Mouse (Mus musculus): ENCODE data around the gene Olfr319. TPM values are rescaled to one million over a fixed set of nuclear protein-coding genes. Genes with fewer than 3 reads are reported as not detected.
"Not testable (repeated sequence)": the region's sequence is repeated elsewhere in the genome, so short reads cannot be mapped to it uniquely, and the experiment has no call there.

Olfr319 gene
- not detected for total RNA-seq (2021)
- long read RNA-seq, experiment 1 = 0 reads
- long read RNA-seq, experiment 2 = 0 reads

DNA sequence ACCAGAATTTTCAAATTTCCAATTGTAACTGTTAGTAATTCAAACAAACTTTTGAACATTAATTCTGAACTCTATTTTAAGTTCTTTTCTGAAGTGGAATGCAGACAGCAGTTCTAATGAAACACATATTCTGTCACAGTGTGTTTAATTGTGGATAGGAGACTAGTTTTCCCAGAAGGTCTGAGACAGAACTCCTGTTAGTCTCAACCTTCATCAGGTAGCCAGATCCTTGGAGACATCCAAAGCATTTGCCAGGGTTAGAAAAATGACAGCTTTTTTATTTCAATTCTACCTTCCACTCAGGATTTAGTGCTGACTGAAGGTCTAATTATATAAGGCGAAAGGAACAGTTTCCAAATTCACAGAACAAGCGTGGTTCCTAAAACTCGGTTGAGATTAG lies at the start of gene Olfr319:
TSS of gene Olfr319 (plus strand) at position 301 of the 400 bp plus-strand sequence.
- DNase-seq (ENCODE audit: low spot score) = no peak

DNA sequence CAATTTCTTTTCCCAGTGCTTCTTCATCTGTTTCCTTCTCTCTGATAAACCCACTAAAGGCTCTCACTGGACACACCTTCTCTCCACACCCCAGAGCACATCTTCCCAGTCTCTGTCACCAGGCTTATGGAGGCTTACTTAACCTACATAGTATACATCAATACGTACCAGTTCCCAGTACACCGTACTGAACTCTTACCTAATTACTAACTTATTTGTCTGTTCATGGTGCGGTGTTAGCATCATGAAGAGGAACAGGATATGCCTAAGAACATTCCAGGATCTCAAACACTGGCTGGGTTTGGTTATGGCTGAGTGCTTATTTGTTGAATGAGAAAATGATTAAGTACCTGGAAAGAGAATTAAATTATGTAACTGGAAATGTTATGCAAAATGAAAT lies 43.8 kb upstream of the Olfr319 start:
- no peak for DNase-seq (ENCODE audit: low spot score)

DNA sequence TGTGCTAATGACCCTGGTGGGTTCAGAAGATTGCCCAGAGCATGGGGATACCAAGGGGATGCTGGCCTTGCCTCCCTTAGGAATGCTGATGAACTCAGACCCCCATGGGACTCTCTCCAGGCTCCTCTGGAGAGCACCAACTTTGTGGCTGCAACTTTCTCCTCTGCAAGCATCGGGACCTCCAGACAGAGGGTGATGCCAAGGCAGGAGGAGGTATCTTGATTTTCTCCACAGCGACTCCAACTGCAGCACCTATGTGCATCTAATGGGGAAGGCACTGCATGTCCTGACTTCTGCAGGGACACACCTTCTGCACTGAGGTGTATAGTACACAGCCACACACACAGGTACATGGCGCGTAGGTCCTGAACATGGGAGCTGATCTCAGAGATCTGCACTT lies 40.4 kb upstream of the Olfr319 start, which contains the start of gene Olfr322:
TSS of gene Olfr322 (plus strand) at position 187 of the 400 bp plus-strand sequence.
- DNase-seq (ENCODE audit: low spot score) = no peak

DNA sequence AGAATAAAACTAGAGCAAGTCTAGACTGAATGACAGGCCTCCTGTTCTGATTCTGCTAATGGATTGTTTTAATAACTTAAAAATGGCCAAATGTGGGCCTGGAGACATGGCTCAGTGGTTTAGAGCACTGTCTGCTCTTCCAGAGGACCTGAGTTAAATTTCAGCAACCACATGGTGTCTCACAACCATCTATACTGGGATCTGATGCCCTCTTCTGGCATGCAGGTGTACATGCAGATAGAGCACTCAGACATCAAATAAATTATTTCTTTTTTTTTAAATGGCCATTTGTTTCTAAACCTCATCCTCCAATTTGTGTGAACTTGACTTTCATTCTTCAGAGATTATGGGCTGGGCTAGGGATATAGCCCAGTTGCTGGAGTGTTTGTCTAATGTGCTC lies 29.7 kb upstream of the Olfr319 start:
- no peak for DNase-seq (ENCODE audit: low spot score)

DNA sequence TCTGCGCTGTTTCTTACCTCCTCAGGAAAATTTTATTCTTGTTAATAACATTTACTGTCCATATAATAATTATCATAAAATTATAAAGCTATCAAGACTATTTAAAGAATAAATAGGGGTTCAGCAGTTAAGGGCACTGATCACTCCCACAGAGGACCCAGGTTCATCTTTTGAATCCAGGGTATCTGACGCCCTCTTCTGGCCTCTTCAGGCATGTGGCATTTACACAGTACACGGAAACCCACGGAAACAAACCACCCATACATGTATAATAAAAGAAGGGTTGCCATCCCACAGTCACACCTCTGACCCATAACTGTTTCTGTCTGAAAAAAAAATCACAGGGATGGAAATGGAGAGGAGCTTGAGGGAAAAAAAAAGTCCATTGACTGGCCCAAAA lies 27.1 kb upstream of the Olfr319 start:
- DNase-seq (ENCODE audit: low spot score) = no peak

DNA sequence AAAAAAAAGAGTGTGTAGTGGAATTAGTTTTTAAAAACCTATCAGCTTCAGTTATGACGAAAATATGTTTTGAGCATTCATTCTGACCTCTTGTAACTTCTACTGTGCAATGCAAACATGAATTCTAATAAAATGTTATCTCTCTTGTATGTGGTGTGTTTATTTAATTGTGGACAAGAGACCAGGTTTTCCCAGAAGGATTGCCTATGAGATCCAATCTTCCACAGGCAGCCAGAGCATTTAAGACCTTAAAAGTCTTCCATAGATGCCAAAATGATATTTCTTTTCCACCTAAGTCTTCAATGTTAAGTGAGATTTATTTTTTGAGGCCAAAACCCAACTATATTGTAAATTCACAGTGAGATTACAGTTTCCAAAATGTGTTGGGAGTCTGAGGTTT lies 18.2 kb upstream of the Olfr319 start, which contains the start of gene Olfr320:
TSS of gene Olfr320 (plus strand) at position 301 of the 400 bp plus-strand sequence.
- DNase-seq (ENCODE audit: low spot score) = no peak

DNA sequence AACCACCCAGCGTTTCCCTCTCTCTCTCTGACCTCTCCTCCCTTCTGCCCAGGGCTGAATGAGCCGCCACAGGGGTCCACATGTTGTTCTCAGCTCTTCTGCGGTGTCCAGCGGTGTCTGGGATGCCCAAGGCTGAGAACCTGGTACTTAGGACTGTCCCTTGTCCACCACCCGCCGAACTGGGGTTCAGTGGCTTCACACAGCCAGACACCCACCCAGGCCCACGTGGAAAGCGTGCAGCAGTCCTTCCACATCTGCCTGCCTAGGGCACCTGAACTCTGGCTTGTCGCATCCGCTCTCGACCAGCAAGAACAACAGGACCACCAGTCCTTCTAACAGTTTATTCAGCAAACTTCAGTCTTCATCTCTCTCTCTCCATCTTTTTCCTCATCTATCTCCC lies 10.1 kb downstream of the Olfr319 start:
- no peak for DNase-seq (ENCODE audit: low spot score)

DNA sequence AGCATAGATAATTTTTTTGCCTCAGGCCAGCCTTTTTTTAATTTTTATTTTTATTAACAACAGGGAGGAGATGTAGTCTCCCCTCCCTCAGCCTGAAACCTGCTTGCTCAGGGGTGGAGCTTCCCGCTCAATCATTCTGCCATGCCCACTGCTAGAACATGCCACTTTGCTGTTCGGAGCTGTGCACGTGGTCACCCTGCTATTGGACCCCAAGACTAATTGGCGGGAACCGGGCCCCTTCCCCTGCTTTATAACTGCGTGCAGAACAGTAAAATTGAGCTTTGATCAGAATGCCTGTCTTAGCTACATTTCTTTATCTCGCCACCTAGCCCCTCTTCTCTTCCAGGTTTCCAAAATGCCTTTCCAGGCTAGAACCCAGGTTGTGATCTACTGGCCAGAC lies 18.8 kb downstream of the Olfr319 start:
- not testable (repeated sequence) for DNase-seq (ENCODE audit: low spot score)

DNA sequence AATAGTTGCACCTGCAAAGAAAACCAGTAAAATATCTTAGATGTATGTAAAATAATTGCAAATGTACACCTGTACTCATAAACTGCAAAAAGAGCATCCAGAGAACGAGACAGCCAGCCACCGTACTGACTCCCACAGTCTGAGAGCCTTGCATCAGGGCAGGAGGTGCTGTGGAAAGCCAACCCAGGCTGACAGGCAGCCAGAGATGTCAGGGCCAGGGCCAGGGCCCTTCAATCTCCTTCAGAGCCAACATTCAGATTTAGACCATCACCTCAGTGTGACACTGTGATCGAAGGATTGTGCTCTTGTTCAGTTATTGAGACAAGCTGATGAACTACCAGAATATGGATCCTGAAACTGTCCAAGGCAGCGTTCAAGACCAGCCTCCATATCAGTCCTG lies 20.7 kb downstream of the Olfr319 start:
- no peak for DNase-seq (ENCODE audit: low spot score)

DNA sequence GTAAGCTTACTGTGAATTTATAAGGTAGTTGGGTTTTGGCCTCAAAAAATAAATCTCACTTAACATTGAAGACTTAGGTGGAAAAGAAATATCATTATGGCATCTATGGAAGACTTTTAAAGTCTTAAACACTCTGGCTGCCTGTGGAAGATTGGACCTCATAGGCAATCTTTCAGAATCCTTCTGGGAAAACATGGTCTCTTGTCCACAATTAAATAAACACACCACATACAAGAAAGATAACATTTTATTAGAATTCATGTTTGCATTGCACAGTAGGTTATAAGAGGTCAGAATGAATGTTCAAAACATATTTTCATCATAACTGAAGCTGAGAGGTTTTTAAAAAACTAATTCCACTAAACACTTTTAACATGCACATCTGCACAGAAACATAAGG lies 25.0 kb downstream of the Olfr319 start, which contains the start of gene Olfr318:
TSS of gene Olfr318 (minus strand) at position 101 of the 400 bp plus-strand sequence.
- no peak for DNase-seq (ENCODE audit: low spot score)

DNA sequence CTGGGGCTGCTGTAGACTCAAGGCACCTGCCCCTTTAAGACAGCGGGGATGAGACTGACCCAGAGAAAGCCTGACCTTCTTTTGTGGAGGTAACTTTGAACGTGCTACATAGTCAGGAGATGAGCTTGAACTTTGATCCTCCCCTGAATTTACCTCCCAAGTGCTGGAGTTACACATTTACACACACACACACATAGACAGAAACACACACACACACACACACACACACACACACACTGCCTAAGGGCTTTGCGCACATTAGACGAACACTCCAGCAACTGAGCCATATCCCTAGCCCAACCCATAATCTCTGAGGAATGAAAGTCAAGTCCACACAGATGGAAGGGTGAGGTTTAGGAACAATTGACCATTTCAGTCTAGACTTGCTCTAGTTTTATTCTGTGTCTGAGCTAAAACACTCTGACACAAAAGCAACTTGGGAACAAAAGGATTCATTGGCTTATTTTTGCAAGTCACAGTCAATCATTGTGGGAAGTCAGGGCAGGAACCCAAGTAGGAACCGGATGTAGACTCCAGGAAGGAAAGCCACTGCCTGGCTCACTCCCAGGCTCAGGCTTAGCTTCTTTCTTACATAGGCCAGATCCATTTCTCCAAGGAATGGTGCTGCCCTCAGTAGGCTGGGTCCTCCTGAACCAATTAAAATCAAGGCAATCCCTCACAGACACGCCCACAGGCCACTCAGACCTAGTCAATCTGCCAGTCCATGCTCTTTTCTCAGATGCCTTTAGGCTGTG lies 29.1 kb downstream of the Olfr319 start:
- not testable (repeated sequence) for DNase-seq (ENCODE audit: low spot score)

DNA sequence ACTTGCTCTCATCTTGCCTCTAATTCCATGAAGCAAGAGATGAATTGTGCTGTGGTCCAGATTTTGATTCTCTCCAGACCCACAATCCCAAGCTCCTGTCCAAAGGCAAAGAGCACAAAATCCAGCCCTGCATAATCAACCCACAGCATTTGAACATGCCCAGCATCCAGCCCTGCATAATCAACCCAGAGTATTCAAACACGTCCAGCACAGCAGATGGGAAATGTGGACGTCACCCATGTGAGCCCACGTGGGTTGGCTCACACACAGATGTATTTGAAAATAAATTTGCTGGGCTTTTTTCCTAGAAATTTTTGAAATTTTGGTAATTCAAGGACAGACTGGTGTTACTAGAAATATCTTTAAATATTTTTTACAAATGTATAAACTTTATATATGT lies 34.4 kb downstream of the Olfr319 start:
- DNase-seq (ENCODE audit: low spot score) = no peak

DNA sequence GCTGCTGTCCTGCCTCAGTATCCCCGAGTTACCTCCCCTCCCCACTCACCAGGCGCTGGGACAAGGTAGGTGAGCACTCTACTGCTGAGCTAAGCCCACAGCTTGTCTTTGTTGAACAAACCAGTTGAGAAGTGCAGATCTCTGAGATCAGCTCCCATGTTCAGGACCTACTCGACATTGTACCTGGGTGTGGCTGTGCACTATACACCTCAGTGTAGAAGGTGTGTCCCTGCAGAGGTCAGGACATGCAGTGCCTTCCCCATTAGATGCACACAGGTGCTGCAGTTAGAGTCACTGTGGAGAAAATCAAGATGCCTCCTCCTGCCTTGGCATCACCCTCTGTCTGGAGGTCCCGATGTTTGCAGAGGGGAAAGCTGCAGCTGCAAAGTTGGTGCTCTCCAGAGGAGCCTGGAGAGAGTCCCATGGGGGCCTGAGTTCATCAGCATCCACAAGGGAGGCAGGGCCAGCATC lies 39.9 kb downstream of the Olfr319 start, which contains the start of gene Olfr317:
TSS of gene Olfr317 (minus strand) at position 421 of the 471 bp plus-strand sequence.
- DNase-seq (ENCODE audit: low spot score) = no peak

DNA sequence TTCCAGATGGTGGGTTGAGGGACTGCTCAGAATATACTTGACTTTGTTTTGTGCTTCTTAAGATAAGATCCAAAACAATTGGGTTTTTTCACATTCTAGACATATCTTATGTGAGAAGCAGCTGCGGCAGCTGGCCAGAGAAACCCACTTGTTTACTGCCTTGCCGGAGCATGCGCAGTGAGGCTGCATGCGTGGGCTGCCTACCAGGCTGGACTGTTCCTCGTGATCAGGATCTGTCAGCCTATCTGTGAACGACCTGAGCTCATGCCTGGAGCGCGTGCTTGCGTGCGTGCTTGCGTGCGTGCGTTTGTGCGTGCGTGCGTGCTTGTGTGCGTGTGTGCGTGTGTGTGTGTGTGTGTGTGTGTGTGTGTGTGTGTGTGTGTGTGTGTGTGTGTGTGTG lies 52.1 kb downstream of the Olfr319 start:
- DNase-seq (ENCODE audit: low spot score) = not testable (repeated sequence)

DNA sequence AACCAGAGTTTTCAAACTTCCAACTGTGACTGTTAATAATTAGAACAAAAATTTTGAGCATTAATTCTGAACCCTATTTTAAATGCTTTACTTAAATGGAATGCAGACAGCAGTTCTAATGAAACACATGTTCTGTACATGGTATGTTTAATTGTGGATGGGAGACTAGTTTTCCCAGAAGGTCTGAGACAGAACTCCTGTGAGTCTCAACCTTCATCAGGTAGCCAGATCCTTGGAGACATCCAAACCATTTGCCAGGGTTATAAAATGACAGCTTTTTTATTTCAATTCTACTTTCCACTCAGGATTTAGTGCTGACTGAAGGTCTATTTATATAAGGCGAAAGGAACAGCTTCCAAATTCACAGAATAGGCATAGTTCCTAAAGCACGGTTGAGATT lies 53.5 kb downstream of the Olfr319 start, which contains the start of gene Olfr316:
TSS of gene Olfr316 (plus strand) at position 301 of the 400 bp plus-strand sequence.
- no peak for DNase-seq (ENCODE audit: low spot score)

Other genes with a start within 250 kb of the Olfr319 start
- not detected for gene Lypd9, start 246.2 kb upstream of the Olfr319 start, total RNA-seq (2021)
- gene Olfr30, start 236.9 kb upstream of the Olfr319 start, total RNA-seq (2021) = not detected
- gene Olfr332, start 206.6 kb upstream of the Olfr319 start, total RNA-seq (2021) = not detected
- not detected for gene Olfr331, start 196.6 kb upstream of the Olfr319 start, total RNA-seq (2021)
- not detected for gene Olfr330, start 164.3 kb upstream of the Olfr319 start, total RNA-seq (2021)
- not detected for gene Olfr329-ps, start 152.7 kb upstream of the Olfr319 start, total RNA-seq (2021)
- gene Olfr328, start 143.5 kb upstream of the Olfr319 start, total RNA-seq (2021) = not detected
- gene Olfr224, start 128.6 kb upstream of the Olfr319 start, total RNA-seq (2021) = not detected
- not detected for gene Olfr325, start 121.4 kb upstream of the Olfr319 start, total RNA-seq (2021)
- gene Olfr324, start 104.0 kb upstream of the Olfr319 start, total RNA-seq (2021) = not detected
- not detected for gene 2210407C18Rik, start 83.1 kb upstream of the Olfr319 start, total RNA-seq (2021)
- gene Olfr323, start 68.7 kb upstream of the Olfr319 start, total RNA-seq (2021) = not detected
- not detected for gene Trim58, start 58.7 kb upstream of the Olfr319 start, total RNA-seq (2021)
- gene Olfr322, start 40.4 kb upstream of the Olfr319 start, total RNA-seq (2021) = not detected
- gene Olfr320, start 18.1 kb upstream of the Olfr319 start, total RNA-seq (2021) = not detected
- not detected for gene Olfr318, start 24.9 kb downstream of the Olfr319 start, total RNA-seq (2021)
- gene Olfr317, start 40.0 kb downstream of the Olfr319 start, total RNA-seq (2021) = not detected
- gene Olfr316, start 53.6 kb downstream of the Olfr319 start, total RNA-seq (2021) = not detected
- gene Olfr315, start 74.0 kb downstream of the Olfr319 start, total RNA-seq (2021) = not detected
- not detected for gene Olfr314, start 83.8 kb downstream of the Olfr319 start, total RNA-seq (2021)
- gene Fam183b, start 102.8 kb downstream of the Olfr319 start, total RNA-seq (2021) = not detected
- not detected for gene Olfr313, start 115.8 kb downstream of the Olfr319 start, total RNA-seq (2021)
- gene Olfr312, start 130.1 kb downstream of the Olfr319 start, total RNA-seq (2021) = not detected
- not detected for gene Olfr311, start 140.1 kb downstream of the Olfr319 start, total RNA-seq (2021)
- under 1 TPM; 0.78 TPM for gene Gm12258, start 148.0 kb downstream of the Olfr319 start, total RNA-seq (2021)
- 1 to 10 TPM in 1 of 2 experiments, under 1 TPM in 1; 0.82 to 1.2 TPM for gene 2810021J22Rik, start 168.1 kb downstream of the Olfr319 start, total RNA-seq (2021)
- gene Zfp39, start 205.1 kb downstream of the Olfr319 start, total RNA-seq (2021) = 1 to 10 TPM; 2.8 to 3.1 TPM
- gene Btnl10, start 218.7 kb downstream of the Olfr319 start, total RNA-seq (2021) = not detected
- gene Rnf187, start 239.8 kb downstream of the Olfr319 start, total RNA-seq (2021) = 10 to 100 TPM; 88.8 to 90.3 TPM
- under 1 TPM; 0.62 to 0.97 TPM for gene Hist3h2ba, start 249.8 kb downstream of the Olfr319 start, total RNA-seq (2021)